Mouse (Mus musculus): ENCODE results near the gene 4930550C14Rik. TPM values are rescaled to one million over a fixed set of nuclear protein-coding genes. Genes with fewer than 3 reads are reported as not detected.

4930550C14Rik gene
- 0.51 TPM for polyA plus RNA-seq (2017; shearing (Covaris generic))

DNA sequence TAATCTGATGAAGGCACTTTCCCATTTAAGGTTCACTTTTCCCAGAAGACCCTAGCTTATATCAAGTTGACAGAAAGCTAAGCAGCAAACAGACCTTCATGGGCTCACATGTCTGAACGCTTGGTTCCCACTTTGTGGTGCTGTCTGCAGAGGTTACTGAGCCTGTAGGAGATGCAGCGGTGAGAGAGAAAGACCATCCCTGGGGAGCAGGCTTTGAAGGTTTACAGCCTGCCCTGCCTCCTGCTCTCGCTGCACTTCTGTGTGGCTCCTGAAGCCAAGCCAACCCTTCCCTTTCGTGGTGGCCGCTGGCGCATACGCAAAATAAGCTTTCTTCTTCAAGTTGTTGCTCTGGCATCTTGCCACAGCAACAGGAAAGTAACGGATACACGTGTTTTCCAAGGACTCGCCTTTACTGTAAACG, at the start of gene 4930550C14Rik:
Gene 4930550C14Rik (plus strand): TSS at position 35 of the 421 bp plus-strand sequence.

DNA sequence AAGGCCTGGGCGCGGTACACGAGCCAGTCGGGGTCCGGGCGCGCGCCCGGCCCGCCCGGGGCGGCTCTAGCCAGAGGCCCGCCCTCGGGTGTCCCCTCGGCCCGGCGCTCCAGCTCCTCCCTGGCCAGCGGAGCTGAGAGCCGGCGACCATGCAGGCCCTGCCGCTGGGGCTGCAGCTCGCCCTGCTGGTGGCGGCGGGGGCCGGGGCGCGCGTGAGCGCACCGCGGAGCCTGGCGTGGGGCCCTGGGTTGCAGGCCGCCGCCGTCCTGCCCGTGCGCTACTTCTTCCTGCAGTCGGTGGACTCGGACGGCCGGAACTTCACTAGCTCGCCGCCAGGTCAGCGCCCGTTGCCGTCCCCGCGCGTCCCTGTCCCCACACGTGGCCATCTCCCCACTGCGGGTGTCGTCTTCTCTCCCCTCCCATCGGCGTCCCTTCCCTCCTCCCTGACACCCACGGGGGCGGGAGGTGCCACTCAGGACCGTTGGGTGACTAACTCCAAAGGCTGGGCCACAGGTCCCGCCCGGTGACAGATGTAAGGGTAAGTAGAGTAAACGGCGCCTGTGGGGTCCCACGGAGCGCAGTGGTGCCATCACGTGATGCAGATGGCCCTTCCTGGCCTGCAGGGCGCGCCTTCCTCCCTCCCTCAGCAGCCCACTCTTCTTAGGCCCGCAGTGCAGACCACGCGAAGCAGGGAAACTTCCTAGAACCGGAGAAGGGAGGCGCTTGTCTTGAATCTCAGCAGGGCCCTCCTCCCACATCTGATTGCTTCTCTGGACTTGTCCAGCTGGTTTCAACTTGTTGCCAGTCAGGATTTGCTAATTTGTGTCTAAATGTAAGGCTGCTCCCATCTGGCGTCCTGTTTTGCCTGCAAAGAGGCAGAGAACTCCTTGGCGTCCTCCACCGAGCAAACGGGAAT, 17.9 kb upstream of the 4930550C14Rik start, which contains the start of gene Kdelc2:
Gene Kdelc2 (plus strand): TSS at position 75 of the 916 bp plus-strand sequence.

Other genes starting within 250 kb of the 4930550C14Rik start
- 56.0 TPM for gene Ddx10, start 154.3 kb upstream of the 4930550C14Rik start, polyA plus RNA-seq (2017; shearing (Covaris generic))
- gene Exph5, start 100.7 kb upstream of the 4930550C14Rik start, polyA plus RNA-seq (2017; shearing (Covaris generic)): 0.79 TPM
- gene Kdelc2, start 18.3 kb upstream of the 4930550C14Rik start, polyA plus RNA-seq (2017; shearing (Covaris generic)): 1.6 TPM
- 22.6 TPM for gene Atm, start 134.4 kb downstream of the 4930550C14Rik start, polyA plus RNA-seq (2017; shearing (Covaris generic))
- gene Npat, start 134.7 kb downstream of the 4930550C14Rik start, polyA plus RNA-seq (2017; shearing (Covaris generic)): 19.3 TPM
- gene Acat1, start 208.1 kb downstream of the 4930550C14Rik start, polyA plus RNA-seq (2017; shearing (Covaris generic)): 50.9 TPM

Data from effector memory CD4-positive, alpha-beta T cell, adult 5 months (primary cell).